Mouse (Mus musculus) liver, embryonic 14.5 days (tissue): ENCODE measurements around the gene Gtpbp1.

Source experiments
- CTCF ChIP-seq: IDR thresholded peaks from 2 replicates; pipeline ENCODE4 v1.5.1; 2016; ENCODE audit warnings: antibody characterized with exemption, low read depth, control low read depth
- EP300 ChIP-seq: IDR thresholded peaks from 2 replicates; pipeline ENCODE4 v1.6.1; 2016; ENCODE audit warnings: antibody characterized with exemption, low read depth

DNA sequence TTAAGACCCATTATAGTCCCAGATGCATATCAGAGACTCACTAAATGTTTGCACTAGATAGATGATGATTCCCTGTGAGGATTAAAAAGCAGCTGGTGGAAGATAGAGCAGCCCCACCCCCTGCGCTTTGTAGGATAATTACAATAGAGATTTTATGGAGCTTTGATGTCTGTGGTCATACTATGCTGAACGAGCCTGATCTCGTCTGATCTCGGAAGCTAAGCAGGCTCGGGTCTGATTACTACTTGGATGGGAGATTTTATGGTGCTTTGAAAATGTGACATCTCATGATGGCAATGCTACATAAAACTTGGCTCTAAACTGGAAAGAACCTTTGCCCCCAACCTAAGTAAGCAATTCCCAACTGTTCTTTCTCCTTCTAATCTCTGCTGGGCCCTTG lies 1.7 kb downstream of the Gtpbp1 start:
- TF ChIP-seq CTCF (no peak), EP300 (no peak)
